In genomic region chr10:42117523-42117922, GRCm38 (mm10) we compare ENCODE assay signal across 18 mouse cellular contexts.
DNase-seq lines count a peak whose midpoint lies in the region; ATAC-seq and TF ChIP-seq lines count a peak whose summit lies in the region.
"Had no signal": no experiment of that assay in that cellular context is flagged by ENCODE, and none has a peak within 500 bp of the region (broad histone marks: within the 10 kb centered on the region; RNA-seq: fewer than 3 reads in every experiment).

No protein-coding gene starts in this region.

- H3K4me3 ChIP-seq in cerebellum, adult 2 months (replicated peaks; ENCODE audit: insufficient read depth, low read depth, low read length): no peak overlapping the region
- H3K4me3 ChIP-seq: embryonic facial prominence, embryonic 13.5 days; embryonic facial prominence, embryonic 15.5 days; erythroblast, embryonic 14.5 days; forebrain, embryonic 10.5 days; forebrain, embryonic 12.5 days had no signal

- H3K27me3 ChIP-seq in cerebellum, adult 2 months (ENCODE audit: control insufficient read depth, insufficient read depth, low read length): no peaks in the 10 kb centered on the region
- H3K27me3 ChIP-seq: embryonic facial prominence, embryonic 13.5 days; embryonic facial prominence, embryonic 15.5 days; forebrain, embryonic 12.5 days had no signal

- 98% methylated on average over 5 of the region's 5 CpGs for WGBS in cerebellum, adult 2 months

- no peak for ATAC-seq in cerebellum, adult (ENCODE audit: insufficient number of reproducible peaks, low FRiP score, low TSS enrichment)
- no peak for ATAC-seq in frontal cortex, adult (ENCODE audit: low TSS enrichment)
- ATAC-seq: forebrain, embryonic 14.5 days; forebrain, embryonic 16.5 days had no signal

- H3K4me1 ChIP-seq in cerebellum, adult 2 months (ENCODE audit: control insufficient read depth, insufficient read depth, low read length): peaks cover 31% of the 10 kb centered on the region
- H3K4me1 ChIP-seq: forebrain, embryonic 10.5 days; forebrain, embryonic 12.5 days had no signal

- no peak for TF ChIP-seq POLR2A in cerebellum, adult 2 months (IDR thresholded peaks at IDR 0.05; ENCODE audit: borderline replicate concordance, insufficient read depth, low read length)

- peak; percentile 67 for DNase-seq in cerebellum, adult 11-12 months
- peak in 1 of 2 experiments; percentile 35 for DNase-seq in cerebellum, adult 2 months
- peak; percentile 42 for DNase-seq in cerebellum, adult 8-10 months
- peak; percentile 67 for DNase-seq in cerebellum, adult 9-11 months
- DNase-seq in ovary, adult 18-20 months (ENCODE audit: low spot score): no peak
- no peak for DNase-seq in urinary bladder, adult 18-20 months (ENCODE audit: low spot score in 2 of 2)
- DNase-seq: adrenal gland, adult 2 months; adrenal gland, postnatal 10 days; adrenal gland, postnatal 25 days had no signal

- peak overlapping the region; percentile 94 for H3K27ac ChIP-seq in cerebellum, adult 2 months (ENCODE audit: insufficient read depth, low read length)
- H3K27ac ChIP-seq: embryonic facial prominence, embryonic 13.5 days; embryonic facial prominence, embryonic 15.5 days; forebrain, embryonic 10.5 days; forebrain, embryonic 12.5 days had no signal

- no peak for TF ChIP-seq CTCF in cerebellum, adult 2 months (IDR thresholded peaks at IDR 0.05; ENCODE audit: borderline replicate concordance, insufficient read depth, low read depth, low read length)

Comparison
In these comparisons a context has a peak if more than half of its experiments do, and no peak if none do; other contexts are left out.
1. DNase-seq: peak in cerebellum, adult 11-12 months (single experiment), cerebellum, adult 8-10 months (single experiment) and cerebellum, adult 9-11 months (single experiment); none in ovary, adult 18-20 months (single experiment) and urinary bladder, adult 18-20 months (0 of 2).